Mouse (Mus musculus) liver, embryonic 13.5 days (tissue): Measurements from ENCODE around the gene Mfsd10. TPM values are rescaled to one million over a fixed set of nuclear protein-coding genes. Genes with fewer than 3 reads are reported as not detected.

ENCODE experiments used
- ATAC-seq: fragments of 200-750 bp; cut with Nextera tagmentation; 2 replicates; pipeline ENCODE4 v1.8.0; 2017; ENCODE audit warnings: low read depth, mild to moderate bottlenecking, moderate number of reproducible peaks, moderate library complexity
- DNase-seq: peaks from one replicate; pipeline ENCODE4 v3.0.0; 2022
- H3K27ac ChIP-seq: fragments of 300-500 bp; sonication (generic); 2 replicates; pipeline ENCODE4 v1.5.1; 2015; ENCODE audit warnings: moderate library complexity, mild to moderate bottlenecking, inconsistent platforms
- H3K27me3 ChIP-seq: fragments of 300-500 bp; sonication (generic); 2 replicates; pipeline ENCODE4 v1.6.1; 2015; ENCODE audit warnings: mild to moderate bottlenecking, inconsistent platforms
- H3K36me3 ChIP-seq: fragments of 300-500 bp; sonication (generic); 2 replicates; pipeline ENCODE4 v1.6.1; 2015; ENCODE audit warnings: mild to moderate bottlenecking, inconsistent platforms
- H3K4me1 ChIP-seq: fragments of 300-500 bp; sonication (generic); replicated peaks from 2 replicates; pipeline ENCODE4 v1.6.1; 2015; ENCODE audit warnings: inconsistent platforms
- H3K4me2 ChIP-seq: fragments of 300-500 bp; sonication (generic); 2 replicates; pipeline ENCODE4 v1.6.1; 2015; ENCODE audit warnings: inconsistent platforms, mild to moderate bottlenecking, moderate library complexity
- H3K4me3 ChIP-seq: fragments of 300-500 bp; sonication (generic); replicated peaks from 2 replicates; pipeline ENCODE4 v1.5.1; 2015; ENCODE audit warnings: mild to moderate bottlenecking, inconsistent platforms
- H3K9ac ChIP-seq: fragments of 300-500 bp; sonication (generic); 2 replicates; pipeline ENCODE4 v1.6.1; 2015; ENCODE audit warnings: mild to moderate bottlenecking, inconsistent platforms
- H3K9me3 ChIP-seq: fragments of 300-500 bp; sonication (generic); replicated peaks from 2 replicates; pipeline ENCODE4 v1.6.1; 2016; ENCODE audit warnings: inconsistent platforms
- WGBS: fragments of 180-500 bp; shearing (Covaris S2); methylation state at CpG from one replicate; pipeline ENCODE4 v1.1.7; 2015; ENCODE audit not compliant: insufficient replicate concordance; 5-methylcytosine and 5-hydroxymethylcytosine counted together
- polyA plus RNA-seq: library from polyadenylated mRNA; unstranded; fragments of >200 nt; fragmentation: Nextera tagmentation; extraction: Ambion mirVana; gene quantifications from 2 replicates; pipeline ENCODE4 v1.2.1, GENCODE M21; 2015

Gene Mfsd10
- 56.3 and 65.9 TPM in 2 replicates for polyA plus RNA-seq

GRCm38 (mm10) chr5:34636481-34637287 is at the start of gene Mfsd10:
Gene Mfsd10 (minus strand): TSS chr5:34637212.
- Histone ChIP-seq H3K9ac (peak within 1 kb of the TSS; percentile 85), H3K4me2 (peak within 1 kb of the TSS; percentile 98), H3K27me3 (no peaks in the 10 kb centered on the region), H3K9me3 (no peaks in the 10 kb centered on the region), H3K27ac (peak within 1 kb of the TSS; percentile 91), H3K4me3 (peak within 1 kb of the TSS; percentile 73), H3K4me1 (peaks cover 64% of the 10 kb centered on the region), H3K36me3 (peaks cover 84% of the 10 kb centered on the region)
- under 1% methylated on average over 48 of the region's 48 CpGs for WGBS
- ATAC-seq (peak; percentile 87), DNase-seq (peak; percentile 80)

DNA sequence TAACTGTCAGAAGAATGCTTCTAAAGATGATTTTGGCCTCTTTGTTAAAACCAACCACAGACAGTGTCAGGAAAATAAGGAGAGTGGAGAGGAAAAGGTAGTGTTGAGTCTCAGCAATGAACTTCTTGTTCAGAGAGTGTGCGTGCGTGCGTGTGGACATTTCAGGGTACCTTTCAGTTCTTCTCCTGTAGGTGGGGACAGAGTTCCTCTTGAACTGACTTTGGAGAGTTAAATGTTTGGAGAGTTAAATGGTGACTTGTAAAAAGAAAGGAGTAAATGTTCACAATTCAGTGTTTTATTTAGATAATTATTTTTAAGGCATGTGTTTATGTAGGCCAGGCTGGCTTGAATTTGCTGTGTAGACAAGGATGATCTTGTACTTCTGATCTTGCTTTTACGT is 33.3 kb upstream of the Mfsd10 start:
- Histone ChIP-seq H3K9ac (no peak overlapping the region), H3K4me1 (0 out of 2 replicates have a peak, but pooled peaks cover under 1% of the 10 kb centered on the region), H3K27me3 (no peaks in the 10 kb centered on the region), H3K9me3 (no peaks in the 10 kb centered on the region), H3K36me3 (no peaks in the 10 kb centered on the region), H3K27ac (no peak overlapping the region), H3K4me3 (no peak overlapping the region), H3K4me2 (no peak overlapping the region)
- 72% methylated on average over 4 of the region's 4 CpGs for whole genome bisulfite sequencing
- DNase-seq (no peak), ATAC-seq (no peak)

- no peak overlapping the region for H3K27ac ChIP-seq
- H3K9me3 ChIP-seq, result no peaks in the 10 kb centered on the region
- WGBS, result 68% methylated on average over 2 of the region's 2 CpGs
- H3K36me3 ChIP-seq, result no peaks in the 10 kb centered on the region
- H3K27me3 ChIP-seq, result no peaks in the 10 kb centered on the region
- H3K4me2 ChIP-seq, result no peak overlapping the region
- no peak overlapping the region for H3K4me3 ChIP-seq
- 0 out of 2 replicates have a peak, but pooled peaks cover 3% of the 10 kb centered on the region for H3K4me1 ChIP-seq
- no peak overlapping the region for H3K9ac ChIP-seq
- no peak for ATAC-seq
- DNase-seq, result no peak
Observed at GRCm38 (mm10) chr5:34669493-34669892, 32.5 kb upstream of the Mfsd10 start.

DNA sequence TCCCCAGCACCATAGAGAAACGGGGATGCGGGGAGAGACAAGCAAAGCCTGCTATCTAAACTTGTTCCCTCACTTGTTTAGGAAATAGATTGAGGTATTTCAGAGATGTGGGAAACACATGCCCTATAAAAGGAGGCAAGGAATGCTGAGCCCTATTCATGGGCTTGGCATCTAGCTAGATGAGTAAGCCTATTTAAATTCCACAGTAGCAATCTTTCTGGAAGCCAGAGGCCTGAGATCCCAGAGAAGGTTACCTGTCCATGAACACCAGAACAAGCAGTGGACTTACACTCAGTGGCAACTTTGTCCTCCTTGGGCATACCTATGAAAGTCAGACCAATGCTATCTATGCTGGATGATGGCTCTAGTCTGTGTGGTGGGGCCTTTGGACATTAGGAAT is 26.2 kb upstream of the Mfsd10 start:
- Histone ChIP-seq H3K9ac (no peak overlapping the region), H3K27ac (no peak overlapping the region), H3K4me1 (peaks cover 26% of the 10 kb centered on the region), H3K27me3 (no peaks in the 10 kb centered on the region), H3K4me2 (no peak overlapping the region), H3K9me3 (no peaks in the 10 kb centered on the region), H3K4me3 (no peak overlapping the region), H3K36me3 (peaks cover under 1% of the 10 kb centered on the region; the same call in 1 of the 2 replicates)
- DNase-seq, result no peak
- 86% methylated on average over 2 of the region's 2 CpGs for WGBS
- ATAC-seq, result no peak

DNA sequence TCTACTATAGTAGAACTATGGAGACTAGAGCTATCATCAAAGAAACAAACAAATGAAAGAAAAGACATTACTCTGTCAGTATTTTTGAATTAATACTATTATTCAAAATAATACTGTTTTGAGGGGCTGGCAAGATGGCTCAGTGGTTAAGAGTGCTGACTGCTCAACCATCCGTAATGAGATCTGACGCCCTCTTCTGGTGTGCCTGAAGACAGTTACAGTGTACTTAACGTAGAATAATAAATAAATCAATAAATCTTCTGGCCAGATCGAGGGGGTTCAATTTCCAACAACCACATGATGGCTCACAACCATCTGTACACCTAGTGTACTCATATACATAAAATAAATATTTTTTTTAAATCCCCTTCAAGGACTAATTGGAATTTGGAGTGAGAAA is 24.9 kb upstream of the Mfsd10 start:
- H3K4me2 ChIP-seq, result peak overlapping the region; percentile 93
- H3K27me3 ChIP-seq, result no peaks in the 10 kb centered on the region
- DNase-seq (no peak), ATAC-seq (no peak)
- peaks cover 10% of the 10 kb centered on the region for H3K36me3 ChIP-seq
- H3K9ac ChIP-seq, result no peak overlapping the region
- peaks cover 35% of the 10 kb centered on the region for H3K4me1 ChIP-seq
- H3K4me3 ChIP-seq, result 0 out of 2 replicates have a peak overlapping the region, but pooled peaks have one; percentile 72
- no peaks in the 10 kb centered on the region for H3K9me3 ChIP-seq
- H3K27ac ChIP-seq, result no peak overlapping the region
- WGBS, result 78% methylated on average over 4 of the region's 4 CpGs

GRCm38 (mm10) chr5:34660591-34661130 is 23.6 kb upstream of the Mfsd10 start:
- Histone ChIP-seq H3K4me3 (peak overlapping the region; percentile 72), H3K4me2 (peak overlapping the region; percentile 93), H3K9me3 (no peaks in the 10 kb centered on the region), H3K27ac (peak overlapping the region; percentile 95), H3K36me3 (peaks cover 20% of the 10 kb centered on the region), H3K9ac (peak overlapping the region; percentile 84), H3K27me3 (no peaks in the 10 kb centered on the region), H3K4me1 (peaks cover 35% of the 10 kb centered on the region)
- no peak for ATAC-seq
- DNase-seq, result no peak
- under 1% methylated on average over 57 of the region's 57 CpGs for WGBS

DNA sequence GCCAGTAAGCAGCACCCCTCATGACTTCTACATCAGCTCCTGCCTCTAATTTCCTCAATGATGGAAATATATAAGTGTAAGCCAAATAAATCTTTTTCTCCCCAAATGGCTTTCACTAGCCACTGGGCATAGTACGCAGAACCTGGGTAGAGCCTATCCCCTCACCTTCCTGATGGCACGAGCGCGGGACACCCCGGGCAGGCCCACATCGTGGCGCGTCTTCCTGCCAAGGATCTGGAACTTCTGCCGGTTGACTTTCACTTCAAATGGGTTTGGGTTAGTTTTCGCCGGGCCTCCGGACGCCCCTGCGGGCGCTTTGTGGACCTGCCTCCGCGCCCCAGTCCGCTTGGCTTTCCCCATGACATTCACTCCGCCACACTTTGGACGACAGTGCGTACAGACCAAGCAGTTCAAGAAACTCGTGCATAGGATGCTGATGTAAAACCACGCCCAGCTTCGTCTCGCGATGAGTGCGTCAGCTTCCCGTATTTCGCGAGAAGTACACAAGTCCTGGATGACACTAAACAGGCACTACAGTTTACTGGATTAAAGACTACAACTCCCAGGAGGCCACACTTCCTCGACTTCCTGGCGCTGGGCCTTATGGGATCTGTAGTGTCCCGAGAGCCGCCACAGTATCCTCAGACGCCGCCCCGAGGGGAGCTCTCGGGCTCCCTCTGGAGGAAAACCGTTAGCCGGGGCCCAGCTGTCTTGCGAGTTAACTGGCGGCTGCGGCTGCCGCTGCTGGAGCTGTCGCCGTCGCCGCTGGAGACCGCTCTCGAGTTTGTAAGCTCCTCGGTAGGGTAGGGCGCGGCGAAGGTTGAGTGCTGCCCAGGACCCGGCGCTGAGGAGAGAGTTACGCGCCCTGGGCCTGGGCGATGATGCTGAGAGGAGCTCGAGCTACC is 22.9 kb upstream of the Mfsd10 start, which contains the start of the genes Nop14 and Grk4:
Nop14 (minus strand) TSS at position 463 of the 905 bp plus-strand sequence.
Grk4 (plus strand) TSS at position 694 of the 905 bp plus-strand sequence.
- Histone ChIP-seq H3K9ac (peak within 1 kb of the TSS; percentile 84), H3K9me3 (no peaks in the 10 kb centered on the region)
- under 1% methylated on average over 60 of the region's 60 CpGs for WGBS

DNA sequence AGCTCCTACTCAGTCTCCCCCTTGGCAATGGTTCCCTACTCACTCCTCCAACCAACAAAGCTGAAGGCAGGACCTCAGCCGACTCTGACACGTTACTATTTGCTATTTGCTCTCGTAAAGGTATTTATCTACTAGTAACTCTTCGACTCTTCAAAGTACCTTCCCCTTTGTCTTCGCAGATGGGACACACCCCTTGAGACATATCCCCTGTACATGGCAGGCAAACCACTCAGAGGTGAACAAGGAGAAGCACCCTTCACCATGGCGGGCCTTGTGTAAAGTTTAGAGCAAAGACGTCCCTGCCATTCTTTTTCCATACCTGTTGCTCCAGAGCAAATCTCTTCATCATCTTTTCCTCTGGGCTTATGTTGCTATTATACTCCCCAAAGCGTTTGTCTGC is 20.5 kb upstream of the Mfsd10 start:
- peaks cover 51% of the 10 kb centered on the region for H3K36me3 ChIP-seq
- H3K4me1 ChIP-seq, result peaks cover 44% of the 10 kb centered on the region
- no peak overlapping the region; the same call in 1 of the 2 replicates for H3K9ac ChIP-seq
- DNase-seq (no peak), ATAC-seq (no peak)
- WGBS, result 79% methylated on average over 8 of the region's 8 CpGs
- no peaks in the 10 kb centered on the region for H3K27me3 ChIP-seq
- H3K4me3 ChIP-seq, result no peak overlapping the region
- 0 out of 2 replicates have a peak overlapping the region, but pooled peaks have one; percentile 32 for H3K4me2 ChIP-seq
- no peak overlapping the region for H3K27ac ChIP-seq
- no peaks in the 10 kb centered on the region for H3K9me3 ChIP-seq

More for the DNA sequence above, 22.9 kb upstream of the Mfsd10 start, which contains the start of the genes Nop14 and Grk4:
- peak; percentile 99 for DNase-seq
- H3K4me1 ChIP-seq, result peaks cover 32% of the 10 kb centered on the region
- peak within 1 kb of the TSS; percentile 93 for H3K4me2 ChIP-seq
- peak; percentile 99 for ATAC-seq
- peaks cover 27% of the 10 kb centered on the region for H3K36me3 ChIP-seq
- H3K27ac ChIP-seq, result peak within 1 kb of the TSS; percentile 95
- H3K4me3 ChIP-seq, result peak within 1 kb of the TSS; percentile 72
- H3K27me3 ChIP-seq, result no peaks in the 10 kb centered on the region

- Histone ChIP-seq H3K4me1 (peaks cover 30% of the 10 kb centered on the region), H3K27me3 (no peaks in the 10 kb centered on the region), H3K9ac (no peak overlapping the region), H3K4me2 (no peak overlapping the region), H3K27ac (no peak overlapping the region), H3K9me3 (no peaks in the 10 kb centered on the region), H3K4me3 (no peak overlapping the region), H3K36me3 (peaks cover 78% of the 10 kb centered on the region)
- DNase-seq (no peak), ATAC-seq (no peak)
- 81% methylated on average over 9 of the region's 9 CpGs for WGBS
Observed at GRCm38 (mm10) chr5:34654881-34655280, 17.9 kb upstream of the Mfsd10 start.

- Histone ChIP-seq H3K36me3 (peaks cover 94% of the 10 kb centered on the region), H3K27ac (no peak overlapping the region), H3K9ac (no peak overlapping the region), H3K9me3 (no peaks in the 10 kb centered on the region), H3K4me1 (peaks cover 18% of the 10 kb centered on the region), H3K4me2 (no peak overlapping the region), H3K4me3 (no peak overlapping the region), H3K27me3 (no peaks in the 10 kb centered on the region)
- no peak for DNase-seq
- 60% methylated on average over 5 of the region's 5 CpGs for WGBS
- ATAC-seq, result no peak
Observed at GRCm38 (mm10) chr5:34652961-34653360, 15.9 kb upstream of the Mfsd10 start.
